Mouse (Mus musculus): ENCODE results near the gene Sstr5. TPM values are rescaled to one million over a fixed set of nuclear protein-coding genes. Genes with fewer than 3 reads are reported as not detected.

Gene Sstr5
- polyA plus RNA-seq, 1 experiment from 2014 or later, result not detected

- no peaks in the 10 kb centered on the region for H3K9me3 ChIP-seq (ENCODE audit: low read depth, low read length)
- H3K27ac ChIP-seq (ENCODE audit: low read depth), result no peak overlapping the region
- H3K36me3 ChIP-seq (ENCODE audit: insufficient read depth), result no peaks in the 10 kb centered on the region
- no peak overlapping the region for H3K4me2 ChIP-seq
- H3K4me1 ChIP-seq (ENCODE audit: insufficient read depth), result no peaks in the 10 kb centered on the region
- no peak for ATAC-seq (ENCODE audit: insufficient read depth)
- whole genome bisulfite sequencing, result 86% methylated on average over 3 of the region's 3 CpGs
- DNase-seq, result no peak
- H3K4me3 ChIP-seq (ENCODE audit: low read depth, low read length), result no peak overlapping the region
- no peak overlapping the region for H3K9ac ChIP-seq
- no peaks in the 10 kb centered on the region for H3K27me3 ChIP-seq (ENCODE audit: insufficient read depth, low read length)
- TF ChIP-seq CTCF (IDR thresholded peaks at IDR 0.05; ENCODE audit: low read depth), result no peak
These were observed 51.2 kb downstream of the Sstr5 start for GRCm38 (mm10) chr17:25445841-25446240.

GRCm38 (mm10) chr17:25445074-25445473, 52.0 kb downstream of the Sstr5 start:
- TF ChIP-seq CTCF (IDR thresholded peaks at IDR 0.05; ENCODE audit: low read depth), result no peak
- no peaks in the 10 kb centered on the region for H3K36me3 ChIP-seq (ENCODE audit: insufficient read depth)
- no peak for DNase-seq
- no peak overlapping the region for H3K4me2 ChIP-seq
- no peak overlapping the region for H3K27ac ChIP-seq (ENCODE audit: low read depth)
- no peak overlapping the region for H3K9ac ChIP-seq
- H3K4me1 ChIP-seq (ENCODE audit: insufficient read depth), result no peaks in the 10 kb centered on the region
- H3K27me3 ChIP-seq (ENCODE audit: insufficient read depth, low read length), result no peaks in the 10 kb centered on the region
- H3K4me3 ChIP-seq (ENCODE audit: low read depth, low read length), result no peak overlapping the region
- 49% methylated on average over 4 of the region's 4 CpGs for WGBS
- no peak for ATAC-seq (ENCODE audit: insufficient read depth)
- no peaks in the 10 kb centered on the region for H3K9me3 ChIP-seq (ENCODE audit: low read depth, low read length)

GRCm38 (mm10) chr17:25442889-25443288, 54.2 kb downstream of the Sstr5 start:
- Histone ChIP-seq H3K4me3 (ENCODE audit: low read depth, low read length) (no peak overlapping the region), H3K27me3 (ENCODE audit: insufficient read depth, low read length) (no peaks in the 10 kb centered on the region), H3K9me3 (ENCODE audit: low read depth, low read length) (no peaks in the 10 kb centered on the region), H3K4me2 (no peak overlapping the region), H3K36me3 (ENCODE audit: insufficient read depth) (no peaks in the 10 kb centered on the region), H3K4me1 (ENCODE audit: insufficient read depth) (no peaks in the 10 kb centered on the region), H3K9ac (no peak overlapping the region), H3K27ac (ENCODE audit: low read depth) (no peak overlapping the region)
- no peak for DNase-seq
- no peak for TF ChIP-seq CTCF (IDR thresholded peaks at IDR 0.05; ENCODE audit: low read depth)
- 51% methylated on average over 3 of the region's 3 CpGs for WGBS
- no peak for ATAC-seq (ENCODE audit: insufficient read depth)

GRCm38 (mm10) chr17:25441417-25441816, 55.7 kb downstream of the Sstr5 start:
- ATAC-seq (ENCODE audit: insufficient read depth) (no peak), DNase-seq (no peak)
- Histone ChIP-seq H3K27ac (ENCODE audit: low read depth) (no peak overlapping the region), H3K4me1 (ENCODE audit: insufficient read depth) (no peaks in the 10 kb centered on the region), H3K27me3 (ENCODE audit: insufficient read depth, low read length) (no peaks in the 10 kb centered on the region), H3K36me3 (ENCODE audit: insufficient read depth) (no peaks in the 10 kb centered on the region), H3K4me2 (no peak overlapping the region), H3K9me3 (ENCODE audit: low read depth, low read length) (no peaks in the 10 kb centered on the region), H3K4me3 (ENCODE audit: low read depth, low read length) (no peak overlapping the region), H3K9ac (no peak overlapping the region)
- WGBS, result 70% methylated on average over 6 of the region's 6 CpGs
- no peak for TF ChIP-seq CTCF (IDR thresholded peaks at IDR 0.05; ENCODE audit: low read depth)

Other genes with a start within 250 kb of the Sstr5 start
- gene Baiap3, start 240.9 kb downstream of the Sstr5 start, polyA plus RNA-seq (2014; fragmentation: Nextera tagmentation; extraction: Ambion mirVana), result 0.46 and 0.93 TPM in 2 replicates
- gene Ube2i, start 222.7 kb downstream of the Sstr5 start, polyA plus RNA-seq (2014; fragmentation: Nextera tagmentation; extraction: Ambion mirVana), result 756 and 759 TPM in 2 replicates
- 0.45 and 0.72 TPM in 2 replicates for gene Prss34, start 198.9 kb downstream of the Sstr5 start, polyA plus RNA-seq (2014; fragmentation: Nextera tagmentation; extraction: Ambion mirVana)
- gene Prss28, start 188.6 kb downstream of the Sstr5 start, polyA plus RNA-seq (2014; fragmentation: Nextera tagmentation; extraction: Ambion mirVana), result not detected in 2 replicates
- not detected in 2 replicates for gene Prss29, start 178.6 kb downstream of the Sstr5 start, polyA plus RNA-seq (2014; fragmentation: Nextera tagmentation; extraction: Ambion mirVana)
- not detected in 2 replicates for gene Tpsab1, start 151.7 kb downstream of the Sstr5 start, polyA plus RNA-seq (2014; fragmentation: Nextera tagmentation; extraction: Ambion mirVana)
- gene Tpsb2, start 131.0 kb downstream of the Sstr5 start, polyA plus RNA-seq (2014; fragmentation: Nextera tagmentation; extraction: Ambion mirVana), result 1.3 and 2.4 TPM in 2 replicates
- 0.25 and 0.31 TPM in 2 replicates for gene Tpsg1, start 128.0 kb downstream of the Sstr5 start, polyA plus RNA-seq (2014; fragmentation: Nextera tagmentation; extraction: Ambion mirVana)
- 3.6 and 4.4 TPM in 2 replicates for gene Cacna1h, start 63.5 kb downstream of the Sstr5 start, polyA plus RNA-seq (2014; fragmentation: Nextera tagmentation; extraction: Ambion mirVana)
- 0.18 and 0.20 TPM in 2 replicates for gene Tekt4, start 42.7 kb downstream of the Sstr5 start, polyA plus RNA-seq (2014; fragmentation: Nextera tagmentation; extraction: Ambion mirVana)
- gene Sox8, start 73.4 kb upstream of the Sstr5 start, polyA plus RNA-seq (2014; fragmentation: Nextera tagmentation; extraction: Ambion mirVana), result 0.42 and 0.79 TPM in 2 replicates
- gene Lmf1, start 81.8 kb upstream of the Sstr5 start, polyA plus RNA-seq (2014; fragmentation: Nextera tagmentation; extraction: Ambion mirVana), result 25.7 and 26.1 TPM in 2 replicates
- gene Gng13, start 219.9 kb upstream of the Sstr5 start, polyA plus RNA-seq (2014; fragmentation: Nextera tagmentation; extraction: Ambion mirVana), result 1.3 and 1.4 TPM in 2 replicates
- gene Chtf18, start 230.1 kb upstream of the Sstr5 start, polyA plus RNA-seq (2014; fragmentation: Nextera tagmentation; extraction: Ambion mirVana), result 27.1 and 32.3 TPM in 2 replicates
- 22.1 and 22.6 TPM in 2 replicates for gene Rpusd1, start 230.4 kb upstream of the Sstr5 start, polyA plus RNA-seq (2014; fragmentation: Nextera tagmentation; extraction: Ambion mirVana)
- 0.24 and 0.31 TPM in 2 replicates for gene Mslnl, start 238.8 kb upstream of the Sstr5 start, polyA plus RNA-seq (2014; fragmentation: Nextera tagmentation; extraction: Ambion mirVana)

Data from lung, embryonic 14.5 days (tissue).